Mouse (Mus musculus): Measurements from ENCODE around the gene BC004004.
"Not testable (repeated sequence)": the region's sequence is repeated elsewhere in the genome, so short reads cannot be mapped to it uniquely, and the experiment has no call there.

BC004004 gene

GRCm38 (mm10) chr17:29268682-29269348 is at the start of gene BC004004:
TSS of gene BC004004 (plus strand) at chr17:29268788.
- DNase-seq: peak; percentile 96

GRCm38 (mm10) chr17:29220631-29221030 is 48.0 kb upstream of the BC004004 start:
- no peak for DNase-seq

DNA sequence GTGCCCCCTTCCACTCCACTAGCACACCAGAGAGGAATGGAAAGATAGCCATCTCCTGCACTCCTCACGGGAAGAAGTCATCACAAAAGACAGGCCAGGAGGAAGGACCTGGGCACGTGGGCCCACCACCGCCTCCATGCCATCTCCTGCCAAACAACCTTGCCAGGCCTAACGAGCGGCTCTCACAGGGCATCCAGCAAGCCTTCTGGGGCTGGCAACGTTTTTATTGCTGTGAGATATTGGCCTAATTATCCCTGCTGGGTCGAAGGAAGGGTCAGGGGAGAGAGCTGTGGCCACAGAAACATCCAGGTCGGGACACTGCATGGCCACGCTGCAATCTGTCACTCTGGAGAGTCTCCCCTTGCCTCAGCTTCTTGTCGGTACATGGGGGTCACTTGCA is 37.5 kb upstream of the BC004004 start:
- no peak for DNase-seq

DNA sequence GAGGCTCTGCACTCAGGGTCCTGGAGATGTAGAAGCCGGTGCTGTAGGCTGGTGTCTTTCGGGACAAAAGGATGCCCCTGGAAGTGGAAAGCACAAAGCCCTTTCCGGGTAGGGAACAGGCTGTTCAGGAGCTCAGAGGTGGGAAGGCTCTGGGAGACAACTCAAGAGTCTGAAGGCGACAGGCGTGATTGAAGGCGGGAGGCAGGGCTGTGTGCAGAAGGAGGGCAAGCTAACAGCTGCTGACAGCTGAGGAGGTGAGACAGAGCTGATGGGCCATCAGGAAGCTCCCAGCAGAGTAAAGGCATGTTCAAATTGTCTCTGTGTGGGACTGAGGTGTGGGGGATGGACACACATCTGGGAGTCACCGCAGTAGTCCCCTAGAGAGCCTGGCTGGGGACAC is 32.5 kb upstream of the BC004004 start:
- DNase-seq: no peak

DNA sequence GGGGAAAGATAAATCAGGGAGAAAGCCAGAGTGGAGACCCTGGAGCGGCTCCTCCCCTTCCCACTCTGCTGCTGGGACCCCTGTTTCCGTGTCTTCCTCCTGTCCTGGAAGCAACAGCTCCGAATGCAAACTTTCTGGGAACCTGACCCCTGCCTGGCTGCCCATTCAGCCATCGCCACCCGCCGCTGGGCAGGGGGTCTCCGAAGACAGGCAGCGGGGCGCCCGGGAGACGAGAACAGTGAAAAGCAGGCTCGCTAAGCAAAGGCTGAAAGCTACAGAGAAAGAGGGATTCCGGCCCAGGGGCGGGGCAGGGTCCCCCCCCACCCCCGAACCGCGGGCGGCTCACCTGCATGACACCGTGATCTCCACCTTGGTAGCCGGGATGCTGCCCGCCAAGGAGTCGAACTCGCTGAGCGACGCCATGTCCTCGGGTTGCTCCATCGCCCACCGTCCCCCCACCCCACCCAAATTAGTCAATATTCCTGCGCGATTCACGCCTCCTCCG is 31.3 kb upstream of the BC004004 start:
- no peak for DNase-seq

GRCm38 (mm10) chr17:29237772-29238420 is 30.7 kb upstream of the BC004004 start, which contains the start of gene Cpne5:
TSS of gene Cpne5 (minus strand) at chr17:29238167.
- DNase-seq: no peak

DNA sequence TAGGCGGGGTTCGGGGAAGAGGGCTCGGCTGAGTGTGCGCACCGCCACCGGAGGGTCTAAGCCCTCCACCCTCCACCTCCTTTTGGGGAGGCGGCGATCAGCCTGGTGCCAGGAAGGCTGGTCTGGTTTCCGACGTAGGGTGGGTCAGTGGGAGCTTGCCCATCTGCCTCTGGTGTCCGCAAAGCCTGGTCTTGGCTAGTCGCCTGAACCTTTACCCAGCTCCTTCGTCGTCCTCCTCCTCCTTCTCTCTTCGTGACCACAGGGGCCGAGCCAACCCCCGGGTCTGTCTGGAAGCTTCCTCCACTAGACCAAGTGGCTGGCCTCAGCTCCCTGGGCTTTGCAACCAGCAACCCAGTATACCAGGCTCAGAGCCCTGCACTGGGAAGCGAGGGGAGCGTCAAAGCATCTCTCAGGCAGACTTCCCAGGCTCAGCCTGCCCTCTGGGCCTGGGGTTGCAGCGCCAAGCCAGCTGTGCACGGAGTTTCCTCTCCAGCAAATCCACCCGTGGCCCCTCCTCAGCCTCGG is 30.1 kb upstream of the BC004004 start:
- DNase-seq: no peak

GRCm38 (mm10) chr17:29244912-29245311 is 23.7 kb upstream of the BC004004 start:
- DNase-seq: no peak

DNA sequence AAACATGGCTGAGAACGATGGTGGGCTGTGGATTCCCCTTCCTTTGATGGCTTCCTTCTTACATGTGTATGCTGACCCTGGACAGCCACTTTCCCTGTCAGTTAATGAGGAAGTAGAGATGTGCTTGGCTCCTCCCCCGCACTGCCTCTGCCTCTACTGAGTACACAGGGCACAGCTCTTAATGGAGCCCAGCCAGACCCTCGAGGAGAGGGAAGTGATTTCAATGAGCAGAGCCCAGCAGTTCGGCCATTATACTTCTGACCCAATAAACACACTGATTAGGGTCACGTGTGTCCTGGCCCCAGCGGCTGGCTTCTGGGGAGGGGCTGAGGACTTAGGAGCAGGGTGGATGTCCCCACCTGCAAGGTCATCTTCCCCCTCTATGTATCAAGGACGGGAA is 22.9 kb upstream of the BC004004 start:
- DNase-seq: no peak

- DNase-seq: peak; percentile 34
Measured at GRCm38 (mm10) chr17:29246602-29247001, 22.0 kb upstream of the BC004004 start.

GRCm38 (mm10) chr17:29247881-29248280 is 20.7 kb upstream of the BC004004 start:
- no peak for DNase-seq

DNA sequence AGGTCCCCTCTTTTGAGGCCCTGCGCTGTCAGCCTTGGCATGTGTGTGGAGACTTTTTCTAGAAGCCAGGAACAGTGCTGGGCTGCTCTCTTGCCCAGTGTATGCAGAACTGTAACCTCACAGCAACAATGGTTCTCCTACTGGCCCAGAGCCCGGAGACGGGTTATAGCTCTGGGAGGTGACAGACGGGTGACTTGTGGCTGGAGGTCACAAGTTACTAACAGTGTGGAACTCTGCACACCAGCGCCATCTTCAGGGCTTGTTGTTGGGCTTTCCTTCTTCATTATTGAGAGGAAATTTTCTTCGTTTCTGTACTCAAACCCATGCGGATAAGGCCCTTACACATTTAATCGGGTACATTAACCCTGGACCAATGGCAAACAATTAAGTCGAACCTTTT is 19.1 kb upstream of the BC004004 start:
- no peak for DNase-seq

- not testable (repeated sequence) for DNase-seq
Measured at GRCm38 (mm10) chr17:29251006-29251405, 17.6 kb upstream of the BC004004 start.

DNA sequence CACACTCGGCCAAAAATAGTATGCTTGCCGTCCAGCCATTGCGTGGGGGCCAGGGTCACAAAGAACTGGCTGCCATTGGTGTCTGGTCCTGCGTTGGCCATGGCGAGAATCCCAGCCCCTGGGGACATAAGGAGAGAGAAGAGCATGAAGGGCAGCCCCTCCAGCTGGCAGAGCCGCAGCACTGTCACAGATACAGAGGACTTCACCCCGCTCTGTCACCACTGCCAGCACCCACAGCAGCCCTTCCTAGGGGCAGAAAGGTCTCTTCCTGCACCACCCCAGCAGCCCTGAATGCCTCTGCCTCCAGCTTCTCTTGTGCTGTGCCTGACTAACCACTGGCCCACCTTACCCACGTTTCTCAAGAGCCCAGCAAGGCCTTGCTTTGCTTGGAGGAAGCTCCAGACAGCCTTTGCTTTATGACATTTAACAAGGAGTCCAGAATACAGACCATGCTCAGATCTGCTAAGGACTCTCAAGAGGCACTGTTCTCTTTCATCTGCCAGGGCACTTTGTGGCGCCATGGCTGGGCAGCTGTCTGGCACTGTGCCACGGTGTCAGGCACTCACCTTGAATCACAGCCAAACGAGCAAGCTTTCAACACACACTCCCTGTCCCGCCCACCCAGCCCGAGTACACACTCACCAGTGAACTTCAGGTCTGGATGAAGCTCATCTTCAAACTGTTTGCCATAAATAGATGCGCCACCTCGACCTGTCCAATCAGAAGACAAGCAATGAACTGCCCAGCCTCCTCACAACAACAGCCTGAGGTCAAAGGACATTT is 16.8 kb upstream of the BC004004 start:
- no peak for DNase-seq

- no peak for DNase-seq
Measured at GRCm38 (mm10) chr17:29253236-29253635, 15.4 kb upstream of the BC004004 start.

DNA sequence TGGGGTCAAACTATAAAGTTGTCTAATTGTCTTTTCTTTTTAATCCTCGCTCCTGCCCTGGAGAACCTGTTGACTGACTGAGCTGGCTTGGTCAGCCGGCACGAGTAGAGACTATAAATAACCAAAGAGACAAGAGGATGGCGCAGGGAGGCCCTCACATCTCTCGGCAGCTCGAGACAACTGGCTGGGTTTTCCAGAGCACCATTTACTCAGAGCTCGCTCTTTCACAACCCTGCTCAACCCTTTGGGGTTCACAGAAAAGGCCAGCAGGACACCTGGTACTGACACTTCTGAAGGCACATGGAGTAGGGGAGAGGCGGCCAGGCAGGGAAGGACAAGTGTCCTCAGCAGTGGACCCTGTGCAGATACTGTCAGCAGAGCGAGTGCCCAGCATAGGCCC is 14.9 kb upstream of the BC004004 start:
- no peak for DNase-seq

DNA sequence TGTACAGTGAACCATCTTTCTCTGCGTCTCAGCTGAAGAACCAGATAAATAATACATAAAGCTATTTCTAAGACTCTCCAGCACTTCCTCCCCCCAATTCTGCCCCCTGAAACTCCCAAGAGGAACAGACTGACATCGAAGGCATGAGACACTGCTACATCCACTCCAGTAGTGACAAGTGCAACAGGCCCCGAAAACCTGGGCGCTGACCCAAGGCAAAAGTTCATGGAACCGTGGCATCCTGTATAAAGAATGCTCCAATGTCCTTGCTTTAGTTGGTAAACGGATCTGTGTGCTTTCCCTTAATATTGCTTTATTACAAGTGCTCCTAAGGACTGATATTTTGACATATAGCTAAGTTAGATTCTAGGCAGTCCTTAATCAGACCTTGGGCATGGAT is 13.8 kb upstream of the BC004004 start:
- DNase-seq: not testable (repeated sequence)

- DNase-seq: no peak
Measured at GRCm38 (mm10) chr17:29256507-29256906, 12.1 kb upstream of the BC004004 start.

DNA sequence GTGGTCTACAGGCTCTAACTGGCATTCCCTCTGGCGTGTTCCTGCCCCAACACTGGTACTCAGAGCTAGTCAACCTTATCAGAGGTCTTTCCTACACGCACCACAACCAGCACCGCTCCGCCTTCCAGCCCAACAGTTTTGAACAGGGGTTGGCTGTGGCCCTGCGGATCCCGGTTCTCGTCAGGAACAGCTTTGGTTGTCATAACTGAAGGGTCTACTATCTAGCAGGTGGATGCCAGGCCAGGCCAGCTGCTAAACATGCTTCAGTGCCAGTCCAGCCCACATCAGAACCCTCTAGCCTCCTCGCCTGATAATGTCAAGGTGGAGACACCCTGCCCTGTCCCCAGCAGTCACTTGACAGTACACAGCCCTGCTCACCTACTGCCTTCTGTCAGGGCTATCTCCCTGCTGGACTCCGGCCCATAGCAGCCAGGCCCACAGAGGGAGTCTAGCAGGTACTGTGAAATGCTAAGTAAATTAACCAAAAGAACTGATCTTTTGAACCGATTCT is 11.5 kb upstream of the BC004004 start:
- no peak for DNase-seq

DNA sequence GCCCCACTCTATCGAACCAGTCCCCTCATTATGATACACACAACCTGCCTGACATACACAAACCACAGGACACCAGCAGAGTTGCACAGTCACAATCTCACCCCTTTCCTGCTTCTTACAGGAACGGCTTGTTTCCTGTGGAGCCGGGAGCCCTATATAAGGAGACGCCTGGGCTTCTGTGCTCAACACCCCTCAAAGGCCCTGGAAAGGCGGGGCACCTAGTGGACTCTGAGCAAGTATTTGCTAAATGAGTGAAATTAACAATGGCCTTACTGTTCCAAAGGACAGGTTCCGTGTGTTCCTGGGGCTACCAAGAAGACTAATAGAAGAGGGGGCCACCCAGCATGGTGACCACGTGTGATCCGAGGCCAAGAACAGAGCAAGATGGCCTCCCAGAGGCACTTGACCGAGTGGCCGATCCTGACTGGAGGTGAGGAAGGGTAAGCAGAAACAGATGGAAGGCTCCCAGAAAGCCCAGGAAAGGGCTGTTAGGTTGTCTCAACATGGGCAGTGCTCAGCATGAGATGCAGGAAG is 10.5 kb upstream of the BC004004 start:
- no peak for DNase-seq

DNA sequence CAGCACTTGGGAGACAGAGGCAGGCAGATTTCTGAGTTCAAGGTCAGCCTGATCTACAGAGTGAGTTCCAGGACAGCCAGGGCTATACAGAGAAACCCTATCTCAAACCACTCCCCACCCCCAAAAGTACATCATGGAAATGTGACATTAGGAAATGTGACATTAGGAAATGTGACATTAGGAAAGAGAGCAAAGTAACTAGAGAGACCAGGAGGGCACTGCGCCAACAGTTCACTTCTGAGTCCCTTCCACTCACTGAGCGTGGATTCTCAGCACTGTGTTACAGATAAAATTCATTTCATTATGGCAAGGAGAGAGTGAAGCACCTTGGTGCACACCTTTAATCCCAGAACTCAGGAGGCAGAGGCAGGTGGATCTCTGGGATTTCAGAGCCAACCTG is 9.7 kb upstream of the BC004004 start:
- no peak for DNase-seq

GRCm38 (mm10) chr17:29259489-29259888 is 9.1 kb upstream of the BC004004 start:
- peak; percentile 71 for DNase-seq

- DNase-seq: no peak
Measured at GRCm38 (mm10) chr17:29260501-29260900, 8.1 kb upstream of the BC004004 start.
